Mouse (Mus musculus): Measurements from ENCODE around the gene Gm10490. TPM values are rescaled to one million over a fixed set of nuclear protein-coding genes. Genes with fewer than 3 reads are reported as not detected.

Gm10490 gene
- polyA plus RNA-seq, 1 experiment from 2014 or later, result not detected

GRCm38 (mm10) chrX:7928270-7928790 is 19.0 kb downstream of the Gm10490 start, which contains the start of gene Eras:
Eras (minus strand) TSS chrX:7928607.
- no peak within 1 kb of the TSS for H3K27ac ChIP-seq
- peaks cover 65% of the 10 kb centered on the region for H3K27me3 ChIP-seq (replicated peaks)
- 17% methylated on average over 16 of the region's 19 CpGs for WGBS (ENCODE audit: insufficient replicate concordance)

GRCm38 (mm10) chrX:7936874-7937273 is 27.5 kb downstream of the Gm10490 start:
- H3K27me3 ChIP-seq (replicated peaks), result no peaks in the 10 kb centered on the region
- H3K36me3 ChIP-seq, result peaks cover 14% of the 10 kb centered on the region
- WGBS (ENCODE audit: insufficient replicate concordance), result 38% methylated on average over 11 of the region's 11 CpGs
- no peak overlapping the region for H3K4me2 ChIP-seq
- no peaks in the 10 kb centered on the region for H3K4me1 ChIP-seq
- no peak overlapping the region for H3K9ac ChIP-seq
- H3K9me3 ChIP-seq (replicated peaks), result no peaks in the 10 kb centered on the region
- no peak for ATAC-seq
- H3K27ac ChIP-seq, result no peak overlapping the region
- no peak overlapping the region for H3K4me3 ChIP-seq

More at GRCm38 (mm10) chrX:7928270-7928790, 19.0 kb downstream of the Gm10490 start, which contains the start of gene Eras:
- Histone ChIP-seq H3K36me3 (peaks cover 5% of the 10 kb centered on the region; the same call in 1 of the 2 replicates), H3K9me3 (replicated peaks) (no peaks in the 10 kb centered on the region), H3K4me3 (no peak within 1 kb of the TSS), H3K4me2 (no peak within 1 kb of the TSS), H3K4me1 (no peaks in the 10 kb centered on the region), H3K9ac (no peak within 1 kb of the TSS)
- ATAC-seq, result no peak; the same call in 1 of the 2 replicates

- Histone ChIP-seq H3K4me2 (no peak overlapping the region), H3K9ac (no peak overlapping the region), H3K36me3 (peaks cover 14% of the 10 kb centered on the region), H3K4me3 (no peak overlapping the region), H3K27me3 (replicated peaks) (no peaks in the 10 kb centered on the region), H3K27ac (no peak overlapping the region), H3K4me1 (no peaks in the 10 kb centered on the region), H3K9me3 (replicated peaks) (no peaks in the 10 kb centered on the region)
- ATAC-seq, result no peak
- 88% methylated on average over 6 of the region's 6 CpGs for WGBS (ENCODE audit: insufficient replicate concordance)
Measured at GRCm38 (mm10) chrX:7937667-7938066, 28.3 kb downstream of the Gm10490 start.

GRCm38 (mm10) chrX:7945618-7946017 is 36.3 kb downstream of the Gm10490 start:
- ATAC-seq, result no peak
- no peaks in the 10 kb centered on the region for H3K27me3 ChIP-seq (replicated peaks)
- no peak overlapping the region; the same call in 1 of the 2 replicates for H3K27ac ChIP-seq
- H3K36me3 ChIP-seq, result no peaks in the 10 kb centered on the region
- peaks cover 15% of the 10 kb centered on the region for H3K4me1 ChIP-seq
- H3K9ac ChIP-seq, result no peak overlapping the region
- 78% methylated on average over 8 of the region's 8 CpGs for WGBS (ENCODE audit: insufficient replicate concordance)
- no peaks in the 10 kb centered on the region for H3K9me3 ChIP-seq (replicated peaks)
- no peak overlapping the region for H3K4me3 ChIP-seq
- H3K4me2 ChIP-seq, result no peak overlapping the region

- Histone ChIP-seq H3K4me1 (peaks cover 15% of the 10 kb centered on the region), H3K36me3 (no peaks in the 10 kb centered on the region), H3K4me2 (peak within 1 kb of the TSS; percentile 80), H3K27me3 (replicated peaks) (no peaks in the 10 kb centered on the region), H3K9me3 (replicated peaks) (no peaks in the 10 kb centered on the region), H3K4me3 (peak within 1 kb of the TSS; percentile 64), H3K27ac (no peak within 1 kb of the TSS), H3K9ac (peak within 1 kb of the TSS; percentile 71)
- no peak for ATAC-seq
- WGBS (ENCODE audit: insufficient replicate concordance), result 5% methylated on average over 34 of the region's 37 CpGs
Measured at GRCm38 (mm10) chrX:7947108-7947899, 38.0 kb downstream of the Gm10490 start, which contains the start of gene Hdac6. Hdac6 (minus strand) TSS chrX:7947889.

GRCm38 (mm10) chrX:7947900-7948492 is 38.7 kb downstream of the Gm10490 start:
- Histone ChIP-seq H3K27me3 (replicated peaks) (no peaks in the 10 kb centered on the region), H3K9ac (peak overlapping the region; percentile 48)
- 12% methylated on average over 38 of the region's 38 CpGs for WGBS (ENCODE audit: insufficient replicate concordance)

GRCm38 (mm10) chrX:7950091-7950490 is 40.7 kb downstream of the Gm10490 start:
- Histone ChIP-seq H3K36me3 (no peaks in the 10 kb centered on the region), H3K4me2 (no peak overlapping the region), H3K9me3 (replicated peaks) (no peaks in the 10 kb centered on the region), H3K27me3 (replicated peaks) (no peaks in the 10 kb centered on the region), H3K4me3 (no peak overlapping the region), H3K27ac (no peak overlapping the region), H3K4me1 (peaks cover 15% of the 10 kb centered on the region), H3K9ac (no peak overlapping the region)
- WGBS (ENCODE audit: insufficient replicate concordance), result 86% methylated on average over 7 of the region's 7 CpGs
- ATAC-seq, result no peak

More at GRCm38 (mm10) chrX:7947900-7948492, 38.7 kb downstream of the Gm10490 start:
- H3K4me2 ChIP-seq, result peak overlapping the region; percentile 80
- no peaks in the 10 kb centered on the region for H3K9me3 ChIP-seq (replicated peaks)
- no peak overlapping the region for H3K27ac ChIP-seq
- no peaks in the 10 kb centered on the region for H3K36me3 ChIP-seq
- peaks cover 15% of the 10 kb centered on the region for H3K4me1 ChIP-seq
- peak overlapping the region; percentile 64 for H3K4me3 ChIP-seq
- peak; percentile 97 for ATAC-seq

- Histone ChIP-seq H3K9me3 (replicated peaks) (no peaks in the 10 kb centered on the region), H3K4me2 (no peak overlapping the region), H3K9ac (no peak overlapping the region), H3K36me3 (peaks cover 72% of the 10 kb centered on the region), H3K27ac (no peak overlapping the region), H3K4me1 (peaks cover 15% of the 10 kb centered on the region), H3K4me3 (no peak overlapping the region), H3K27me3 (replicated peaks) (no peaks in the 10 kb centered on the region)
- ATAC-seq, result no peak
- 89% methylated on average over 9 of the region's 9 CpGs for WGBS (ENCODE audit: insufficient replicate concordance)
Measured at GRCm38 (mm10) chrX:7958868-7959267, 49.5 kb downstream of the Gm10490 start.

Other genes with a start within 250 kb of the Gm10490 start
- 36.2 and 37.6 TPM in 2 replicates for gene Plp2, start 238.2 kb upstream of the Gm10490 start, polyA plus RNA-seq (2016; fragmentation: Nextera tagmentation; extraction: Ambion mirVana)
- 0.04 TPM in 1 of 2 replicates, not detected in the other for gene Magix, start 228.3 kb upstream of the Gm10490 start, polyA plus RNA-seq (2016; fragmentation: Nextera tagmentation; extraction: Ambion mirVana)
- 18.9 and 20.8 TPM in 2 replicates for gene Gpkow, start 212.4 kb upstream of the Gm10490 start, polyA plus RNA-seq (2016; fragmentation: Nextera tagmentation; extraction: Ambion mirVana)
- gene Wdr45, start 195.2 kb upstream of the Gm10490 start, polyA plus RNA-seq (2016; fragmentation: Nextera tagmentation; extraction: Ambion mirVana), result 14.6 and 15.6 TPM in 2 replicates
- not detected in 2 replicates for gene Gm45208, start 187.3 kb upstream of the Gm10490 start, polyA plus RNA-seq (2016; fragmentation: Nextera tagmentation; extraction: Ambion mirVana)
- gene Praf2, start 181.1 kb upstream of the Gm10490 start, polyA plus RNA-seq (2016; fragmentation: Nextera tagmentation; extraction: Ambion mirVana), result 13.0 and 13.4 TPM in 2 replicates
- 2.6 and 3.2 TPM in 2 replicates for gene Ccdc120, start 158.6 kb upstream of the Gm10490 start, polyA plus RNA-seq (2016; fragmentation: Nextera tagmentation; extraction: Ambion mirVana)
- gene Tfe3, start 147.0 kb upstream of the Gm10490 start, polyA plus RNA-seq (2016; fragmentation: Nextera tagmentation; extraction: Ambion mirVana), result 14.1 and 15.1 TPM in 2 replicates
- gene Gripap1, start 119.8 kb upstream of the Gm10490 start, polyA plus RNA-seq (2016; fragmentation: Nextera tagmentation; extraction: Ambion mirVana), result 36.8 and 39.1 TPM in 2 replicates
- gene Kcnd1, start 87.3 kb upstream of the Gm10490 start, polyA plus RNA-seq (2016; fragmentation: Nextera tagmentation; extraction: Ambion mirVana), result 0.37 and 0.38 TPM in 2 replicates
- gene Otud5, start 68.2 kb upstream of the Gm10490 start, polyA plus RNA-seq (2016; fragmentation: Nextera tagmentation; extraction: Ambion mirVana), result 57.3 and 60.1 TPM in 2 replicates
- gene Pim2, start 31.3 kb upstream of the Gm10490 start, polyA plus RNA-seq (2016; fragmentation: Nextera tagmentation; extraction: Ambion mirVana), result 5.0 and 5.2 TPM in 2 replicates
- gene Slc35a2, start 25.5 kb upstream of the Gm10490 start, polyA plus RNA-seq (2016; fragmentation: Nextera tagmentation; extraction: Ambion mirVana), result 19.7 and 23.1 TPM in 2 replicates
- 65.0 and 65.2 TPM in 2 replicates for gene Pqbp1, start 10.3 kb upstream of the Gm10490 start, polyA plus RNA-seq (2016; fragmentation: Nextera tagmentation; extraction: Ambion mirVana)
- 98.3 and 98.9 TPM in 2 replicates for gene Timm17b, start 10.2 kb upstream of the Gm10490 start, polyA plus RNA-seq (2016; fragmentation: Nextera tagmentation; extraction: Ambion mirVana)
- not detected in 2 replicates for gene Gm10491, start 1.7 kb upstream of the Gm10490 start, polyA plus RNA-seq (2016; fragmentation: Nextera tagmentation; extraction: Ambion mirVana)
- gene Pcsk1n, start 10.3 kb downstream of the Gm10490 start, polyA plus RNA-seq (2016; fragmentation: Nextera tagmentation; extraction: Ambion mirVana), result 0.26 and 0.33 TPM in 2 replicates
- gene Eras, start 19.1 kb downstream of the Gm10490 start, polyA plus RNA-seq (2016; fragmentation: Nextera tagmentation; extraction: Ambion mirVana), result 0.17 TPM in 1 of 2 replicates, not detected in the other
- 15.4 and 15.8 TPM in 2 replicates for gene Hdac6, start 38.3 kb downstream of the Gm10490 start, polyA plus RNA-seq (2016; fragmentation: Nextera tagmentation; extraction: Ambion mirVana)
- gene Gata1, start 68.5 kb downstream of the Gm10490 start, polyA plus RNA-seq (2016; fragmentation: Nextera tagmentation; extraction: Ambion mirVana), result 148 and 156 TPM in 2 replicates
- gene Glod5, start 109.0 kb downstream of the Gm10490 start, polyA plus RNA-seq (2016; fragmentation: Nextera tagmentation; extraction: Ambion mirVana), result 0.25 TPM in 1 of 2 replicates, not detected in the other
- gene Suv39h1, start 165.2 kb downstream of the Gm10490 start, polyA plus RNA-seq (2016; fragmentation: Nextera tagmentation; extraction: Ambion mirVana), result 57.1 and 57.5 TPM in 2 replicates
- 3.2 and 3.5 TPM in 2 replicates for gene Was, start 181.0 kb downstream of the Gm10490 start, polyA plus RNA-seq (2016; fragmentation: Nextera tagmentation; extraction: Ambion mirVana)
- gene Wdr13, start 223.3 kb downstream of the Gm10490 start, polyA plus RNA-seq (2016; fragmentation: Nextera tagmentation; extraction: Ambion mirVana), result 9.4 and 9.9 TPM in 2 replicates
- gene Rbm3, start 236.3 kb downstream of the Gm10490 start, polyA plus RNA-seq (2016; fragmentation: Nextera tagmentation; extraction: Ambion mirVana), result 351 and 363 TPM in 2 replicates